Mouse (Mus musculus) ES-CJ7 (cell line): ENCODE data around the gene Eif6.

Experiments
- DNase-seq: peaks from one replicate; pipeline ENCODE4 v3.0.0; 2011; ENCODE audit warnings: low read depth, low spot score

Eif6 gene

GRCm38 (mm10) chr2:155823722-155824121 lies 3.0 kb downstream of the Eif6 start:
- DNase-seq, result no peak

GRCm38 (mm10) chr2:155820779-155821178 lies 5.9 kb downstream of the Eif6 start:
- no peak for DNase-seq

GRCm38 (mm10) chr2:155819449-155820251 lies 7.1 kb downstream of the Eif6 start:
- no peak for DNase-seq

- no peak for DNase-seq
Observed at GRCm38 (mm10) chr2:155819392-155819448, 7.5 kb downstream of the Eif6 start, which contains the start of gene BC029722. Gene BC029722, minus strand, starts transcription at chr2:155819426.

- DNase-seq, result peak; percentile 87
Observed at GRCm38 (mm10) chr2:155818596-155819391, 7.9 kb downstream of the Eif6 start.

- DNase-seq, result no peak
Observed at GRCm38 (mm10) chr2:155817301-155818245, 9.2 kb downstream of the Eif6 start.

GRCm38 (mm10) chr2:155816179-155816578 lies 10.5 kb downstream of the Eif6 start:
- DNase-seq, result no peak

- DNase-seq, result no peak
Observed at GRCm38 (mm10) chr2:155814829-155815228, 11.9 kb downstream of the Eif6 start.

- no peak for DNase-seq
Observed at GRCm38 (mm10) chr2:155812637-155813036, 14.1 kb downstream of the Eif6 start.

- peak; percentile 92 for DNase-seq
Observed at GRCm38 (mm10) chr2:155811821-155812396, 14.8 kb downstream of the Eif6 start.

- no peak for DNase-seq
Observed at GRCm38 (mm10) chr2:155809620-155810019, 17.1 kb downstream of the Eif6 start.

- DNase-seq, result no peak
Observed at GRCm38 (mm10) chr2:155807408-155807807, 19.3 kb downstream of the Eif6 start.

GRCm38 (mm10) chr2:155806548-155806947 lies 20.2 kb downstream of the Eif6 start:
- DNase-seq, result no peak

- DNase-seq, result no peak
Observed at GRCm38 (mm10) chr2:155805925-155806255, 20.8 kb downstream of the Eif6 start.

GRCm38 (mm10) chr2:155805231-155805924 lies 21.3 kb downstream of the Eif6 start:
- no peak for DNase-seq

- DNase-seq, result no peak
Observed at GRCm38 (mm10) chr2:155804053-155804452, 22.7 kb downstream of the Eif6 start.

- peak; percentile 72 for DNase-seq
Observed at GRCm38 (mm10) chr2:155802761-155803160, 24.0 kb downstream of the Eif6 start.

GRCm38 (mm10) chr2:155798613-155799012 lies 28.1 kb downstream of the Eif6 start:
- DNase-seq, result no peak

GRCm38 (mm10) chr2:155794674-155795445 lies 31.9 kb downstream of the Eif6 start:
- DNase-seq, result no peak

- peak; percentile 23 for DNase-seq
Observed at GRCm38 (mm10) chr2:155792899-155793298, 33.8 kb downstream of the Eif6 start.
